Mouse (Mus musculus) kidney, postnatal 0 days (tissue): ENCODE results near the gene Scel. TPM values are rescaled to one million over a fixed set of nuclear protein-coding genes. Genes with fewer than 3 reads are reported as not detected.

Experiments used
- ATAC-seq: fragments of 200-750 bp; cut with Nextera tagmentation; replicated peaks from 2 replicates; pipeline ENCODE4 v1.8.0; 2017; ENCODE audit warnings: low read depth, moderate number of reproducible peaks, moderate TSS enrichment, moderate library complexity; ENCODE audit not compliant: low FRiP score
- DNase-seq: peaks from one replicate; pipeline ENCODE4 v3.0.0-alpha.2; 2016; ENCODE audit warnings: low spot score
- H3K27ac ChIP-seq: fragments of 300-500 bp; sonication (generic); 2 replicates; pipeline ENCODE4 v1.5.1; 2014; ENCODE audit warnings: mild to moderate bottlenecking
- H3K27me3 ChIP-seq: fragments of 300-500 bp; sonication (generic); 2 replicates; pipeline ENCODE4 v1.6.1; 2014; ENCODE audit warnings: low read length, mixed read lengths; ENCODE audit not compliant: insufficient read depth
- H3K36me3 ChIP-seq: fragments of 300-500 bp; sonication (generic); 2 replicates; pipeline ENCODE4 v1.6.1; 2014; ENCODE audit warnings: low read length, mixed read lengths; ENCODE audit not compliant: insufficient read depth
- H3K4me1 ChIP-seq: fragments of 300-500 bp; sonication (generic); replicated peaks from 2 replicates; pipeline ENCODE4 v1.6.1; 2014; ENCODE audit warnings: antibody characterized with exemption, low read length, mixed read lengths; ENCODE audit not compliant: insufficient read depth
- H3K4me2 ChIP-seq: fragments of 300-500 bp; sonication (generic); 2 replicates; pipeline ENCODE4 v1.6.1; 2014; ENCODE audit warnings: mild to moderate bottlenecking, low read length, moderate library complexity, mixed read lengths
- H3K4me3 ChIP-seq: fragments of 300-500 bp; sonication (generic); replicated peaks from 2 replicates; pipeline ENCODE4 v1.5.1; 2014; ENCODE audit warnings: low read depth, low read length
- H3K9ac ChIP-seq: fragments of 300-500 bp; sonication (generic); 2 replicates; pipeline ENCODE4 v1.6.1; 2014; ENCODE audit warnings: low read depth, low read length
- H3K9me3 ChIP-seq: fragments of 300-500 bp; sonication (generic); replicated peaks from 2 replicates; pipeline ENCODE4 v1.6.1; 2016; ENCODE audit warnings: low read length, inconsistent platforms, mixed read lengths
- CTCF ChIP-seq: IDR thresholded peaks from 2 replicates; pipeline ENCODE4 v1.5.1; 2016; ENCODE audit warnings: antibody characterized with exemption, low read depth, mild to moderate bottlenecking, moderate library complexity
- WGBS: fragments of 180-500 bp; shearing (Covaris S2); extraction: QIAGEN DNeasy Blood & Tissue Kit; methylation state at CpG from one replicate; pipeline ENCODE4 v1.1.7; 2014; 5-methylcytosine and 5-hydroxymethylcytosine counted together
- polyA plus RNA-seq: library from polyadenylated mRNA; unstranded; fragments of >200 nt; fragmentation: Nextera tagmentation; extraction: Ambion mirVana; gene quantifications from 2 replicates; pipeline ENCODE4 v1.2.1, GENCODE M21; 2015

Gene Scel
- polyA plus RNA-seq, 1 experiment from 2014 or later: 4.1 TPM

GRCm38 (mm10) chr14:103551921-103552320 is 38.8 kb downstream of the Scel start:
- Histone ChIP-seq H3K27me3 (no peaks in the 10 kb centered on the region), H3K4me2 (no peak overlapping the region), H3K27ac (no peak overlapping the region), H3K9me3 (no peaks in the 10 kb centered on the region), H3K9ac (no peak overlapping the region), H3K36me3 (no peaks in the 10 kb centered on the region), H3K4me3 (no peak overlapping the region), H3K4me1 (no peaks in the 10 kb centered on the region)
- DNase-seq (no peak), ATAC-seq (no peak)
- no peak for TF ChIP-seq CTCF
- WGBS: 79% methylated on average over 4 of the region's 4 CpGs

- 57% methylated on average over 4 of the region's 4 CpGs for whole genome bisulfite sequencing
- no peak overlapping the region for H3K27ac ChIP-seq
- no peaks in the 10 kb centered on the region for H3K27me3 ChIP-seq
- ATAC-seq (no peak), DNase-seq (no peak)
- no peaks in the 10 kb centered on the region for H3K9me3 ChIP-seq
- no peaks in the 10 kb centered on the region for H3K36me3 ChIP-seq
- TF ChIP-seq CTCF: no peak
- no peak overlapping the region for H3K4me2 ChIP-seq
- H3K9ac ChIP-seq: no peak overlapping the region
- no peaks in the 10 kb centered on the region for H3K4me1 ChIP-seq
- no peak overlapping the region for H3K4me3 ChIP-seq
Observed at GRCm38 (mm10) chr14:103552379-103552778, 39.2 kb downstream of the Scel start.

GRCm38 (mm10) chr14:103556609-103557008 is 43.5 kb downstream of the Scel start:
- 47% methylated on average over 5 of the region's 5 CpGs for WGBS
- no peak for DNase-seq
- Histone ChIP-seq H3K4me2 (no peak overlapping the region), H3K9me3 (no peaks in the 10 kb centered on the region), H3K27me3 (no peaks in the 10 kb centered on the region), H3K9ac (no peak overlapping the region), H3K4me3 (no peak overlapping the region), H3K27ac (no peak overlapping the region), H3K36me3 (no peaks in the 10 kb centered on the region), H3K4me1 (no peaks in the 10 kb centered on the region)
- TF ChIP-seq CTCF: no peak
- no peak for ATAC-seq

- Histone ChIP-seq H3K9me3 (no peaks in the 10 kb centered on the region), H3K27ac (no peak overlapping the region), H3K4me1 (no peaks in the 10 kb centered on the region), H3K36me3 (no peaks in the 10 kb centered on the region), H3K4me2 (no peak overlapping the region), H3K4me3 (no peak overlapping the region), H3K27me3 (no peaks in the 10 kb centered on the region), H3K9ac (no peak overlapping the region)
- DNase-seq: no peak
- TF ChIP-seq CTCF: no peak
- no peak for ATAC-seq
- 81% methylated on average over 8 of the region's 8 CpGs for WGBS
Observed at GRCm38 (mm10) chr14:103561383-103562096, 48.4 kb downstream of the Scel start.

GRCm38 (mm10) chr14:103567957-103568356 is 54.8 kb downstream of the Scel start:
- no peaks in the 10 kb centered on the region for H3K36me3 ChIP-seq
- DNase-seq (no peak), ATAC-seq (no peak)
- TF ChIP-seq CTCF: no peak
- H3K27me3 ChIP-seq: no peaks in the 10 kb centered on the region
- H3K9ac ChIP-seq: no peak overlapping the region
- H3K27ac ChIP-seq: no peak overlapping the region
- no peak overlapping the region for H3K4me3 ChIP-seq
- WGBS: 21% methylated on average over 1 of the region's 1 CpGs
- H3K4me1 ChIP-seq: no peaks in the 10 kb centered on the region
- no peak overlapping the region for H3K4me2 ChIP-seq
- H3K9me3 ChIP-seq: no peaks in the 10 kb centered on the region

- ATAC-seq: no peak
- TF ChIP-seq CTCF: no peak
- Histone ChIP-seq H3K4me3 (no peak overlapping the region), H3K4me1 (no peaks in the 10 kb centered on the region), H3K27me3 (no peaks in the 10 kb centered on the region), H3K27ac (no peak overlapping the region), H3K9me3 (no peaks in the 10 kb centered on the region), H3K9ac (no peak overlapping the region), H3K4me2 (no peak overlapping the region), H3K36me3 (no peaks in the 10 kb centered on the region)
- DNase-seq: peak; percentile 42
- WGBS: 31% methylated on average over 2 of the region's 2 CpGs
Observed at GRCm38 (mm10) chr14:103568433-103568832, 55.3 kb downstream of the Scel start.
